ENCODE assay signal across 9 mouse cellular contexts in genomic region chr3:52401162-52401928, GRCm38 (mm10).
DNase-seq lines count a peak whose midpoint lies in the region; ATAC-seq lines count a peak whose summit lies in the region.
"Had no signal": no experiment of that assay in that cellular context is flagged by ENCODE, and none has a peak within 500 bp of the region (broad histone marks: within the 10 kb centered on the region; RNA-seq: fewer than 3 reads in every experiment).

No protein-coding gene starts in this region.

- peak overlapping the region; percentile 8 for H3K4me3 ChIP-seq in forebrain, embryonic 11.5 days (ENCODE audit: low read depth, low read length)
- H3K4me3 ChIP-seq in heart, embryonic 16.5 days (ENCODE audit: low read length), result peak overlapping the region; percentile 41
- peak overlapping the region; percentile 30; the same call in 1 of the 2 replicates for H3K4me3 ChIP-seq in liver, embryonic 11.5 days (ENCODE audit: low read depth, low read length)
- peak overlapping the region; percentile 40 for H3K4me3 ChIP-seq in stomach, embryonic 16.5 days (replicated peaks; ENCODE audit: low read length)

- peak overlapping the region; percentile 57 for H3K9ac ChIP-seq in forebrain, embryonic 11.5 days (ENCODE audit: low read length)
- peak overlapping the region; percentile 68 for H3K9ac ChIP-seq in heart, embryonic 16.5 days (ENCODE audit: low read length)
- no peak overlapping the region for H3K9ac ChIP-seq in liver, embryonic 11.5 days (ENCODE audit: low read depth, low read length)
- H3K9ac ChIP-seq in stomach, embryonic 16.5 days (ENCODE audit: low read length), result peak overlapping the region; percentile 64

- H3K27ac ChIP-seq in forebrain, embryonic 11.5 days (ENCODE audit: low read depth, low read length), result no peak overlapping the region
- peak overlapping the region; percentile 3 for H3K27ac ChIP-seq in heart, embryonic 16.5 days (ENCODE audit: low read length)
- H3K27ac ChIP-seq in liver, embryonic 11.5 days (ENCODE audit: low read depth, low read length), result no peak overlapping the region
- peak overlapping the region; percentile 56 for H3K27ac ChIP-seq in stomach, embryonic 16.5 days (ENCODE audit: low read length)

- H3K36me3 ChIP-seq in forebrain, embryonic 11.5 days (ENCODE audit: control insufficient read depth, insufficient read depth, low read length), result no peaks in the 10 kb centered on the region
- H3K36me3 ChIP-seq in heart, embryonic 16.5 days (ENCODE audit: control insufficient read depth, insufficient read depth), result no peaks in the 10 kb centered on the region
- H3K36me3 ChIP-seq in liver, embryonic 11.5 days (ENCODE audit: control insufficient read depth, insufficient read depth, low read length), result no peaks in the 10 kb centered on the region
- no peaks in the 10 kb centered on the region for H3K36me3 ChIP-seq in stomach, embryonic 16.5 days (ENCODE audit: control insufficient read depth, insufficient read depth, low read length)
- H3K36me3 ChIP-seq: G1E had no signal

- peak; percentile 66 for ATAC-seq in forebrain, embryonic 11.5 days (replicated peaks; ENCODE audit: low FRiP score)
- peak; percentile 34; the same call in 1 of the 2 replicates for ATAC-seq in heart, embryonic 16.5 days (replicated peaks; ENCODE audit: extremely low read depth, insufficient read depth, low FRiP score)
- ATAC-seq in liver, embryonic 11.5 days (replicated peaks; ENCODE audit: low FRiP score), result no peak
- peak; percentile 56; the same call in 1 of the 2 replicates for ATAC-seq in stomach, embryonic 16.5 days (ENCODE audit: insufficient read depth, low FRiP score)

- DNase-seq in cerebellum, postnatal 4 days (ENCODE audit: low spot score in 2 of 2), result peak; percentile 32 to 51
- no peak for DNase-seq in cerebellum, adult 11 months
- peak; percentile 76 for DNase-seq in forebrain, embryonic 11.5 days (ENCODE audit: low spot score)
- DNase-seq in kidney, postnatal 10 days, result peak; percentile 69
- DNase-seq in liver, embryonic 11.5 days (ENCODE audit: low spot score), result peak; percentile 56
- DNase-seq in natural killer cell, adult 2 months (ENCODE audit: low spot score in 2 of 2), result peak; percentile 65 to 77

- H3K9me3 ChIP-seq in forebrain, embryonic 11.5 days (ENCODE audit: control insufficient read depth, low read length), result no peaks in the 10 kb centered on the region
- H3K9me3 ChIP-seq in heart, embryonic 16.5 days (replicated peaks; ENCODE audit: control insufficient read depth, low read length), result no peaks in the 10 kb centered on the region
- no peaks in the 10 kb centered on the region for H3K9me3 ChIP-seq in liver, embryonic 11.5 days (ENCODE audit: control insufficient read depth, low read length)
- no peaks in the 10 kb centered on the region for H3K9me3 ChIP-seq in stomach, embryonic 16.5 days (replicated peaks; ENCODE audit: control insufficient read depth, low read length)

- WGBS in forebrain, embryonic 11.5 days, result 2% methylated on average over 26 of the region's 26 CpGs
- 8% methylated on average over 26 of the region's 26 CpGs for whole genome bisulfite sequencing in heart, embryonic 16.5 days
- 4% methylated on average over 26 of the region's 26 CpGs for WGBS in liver, embryonic 11.5 days
- 4% methylated on average over 26 of the region's 26 CpGs for WGBS in stomach, embryonic 16.5 days

- peaks cover 10% of the 10 kb centered on the region for H3K4me1 ChIP-seq in forebrain, embryonic 11.5 days (replicated peaks; ENCODE audit: control insufficient read depth, insufficient read depth, low read length)
- H3K4me1 ChIP-seq in heart, embryonic 16.5 days (ENCODE audit: control insufficient read depth, insufficient read depth, low read length), result peaks cover 17% of the 10 kb centered on the region
- peaks cover 4% of the 10 kb centered on the region; the same call in 1 of the 2 replicates for H3K4me1 ChIP-seq in liver, embryonic 11.5 days (replicated peaks; ENCODE audit: control insufficient read depth, insufficient read depth, low read length)
- H3K4me1 ChIP-seq in stomach, embryonic 16.5 days (ENCODE audit: control insufficient read depth, insufficient read depth, low read length), result peaks cover 15% of the 10 kb centered on the region

- H3K27me3 ChIP-seq in forebrain, embryonic 11.5 days (ENCODE audit: control insufficient read depth, insufficient read depth, low read length), result no peaks in the 10 kb centered on the region
- H3K27me3 ChIP-seq in heart, embryonic 16.5 days (ENCODE audit: control insufficient read depth, insufficient read depth, low read length), result no peaks in the 10 kb centered on the region
- H3K27me3 ChIP-seq in liver, embryonic 11.5 days (replicated peaks; ENCODE audit: control insufficient read depth, insufficient read depth, low read length), result peaks cover 5% of the 10 kb centered on the region; the same call in 1 of the 2 replicates
- no peaks in the 10 kb centered on the region; the same call in 1 of the 2 replicates for H3K27me3 ChIP-seq in stomach, embryonic 16.5 days (ENCODE audit: control insufficient read depth, insufficient read depth, low read length)

- H3K4me2 ChIP-seq in forebrain, embryonic 11.5 days (ENCODE audit: low read depth, low read length, severe bottlenecking), result peak overlapping the region; percentile 60
- H3K4me2 ChIP-seq in heart, embryonic 16.5 days (ENCODE audit: low read depth, low read length), result peak overlapping the region; percentile 64
- peak overlapping the region; percentile 60 for H3K4me2 ChIP-seq in liver, embryonic 11.5 days
- peak overlapping the region; percentile 66 for H3K4me2 ChIP-seq in stomach, embryonic 16.5 days (ENCODE audit: low read depth, low read length)

Comparison
In these comparisons a context has a peak if more than half of its experiments do, and no peak if none do; other contexts are left out.
1. H3K27ac ChIP-seq: peak in heart, embryonic 16.5 days (single experiment) and stomach, embryonic 16.5 days (single experiment); none in forebrain, embryonic 11.5 days (single experiment) and liver, embryonic 11.5 days (single experiment).
2. Peak in every context shown above with its lines, with median percentiles within 50 percentile points of each other: H3K4me2 ChIP-seq and H3K4me3 ChIP-seq.